Mouse (Mus musculus) liver, embryonic 18 days (tissue): ENCODE results near the gene Plk1. TPM values are rescaled to one million over a fixed set of nuclear protein-coding genes. Genes with fewer than 3 reads are reported as not detected.

Experiments used
- polyA plus RNA-seq: library from polyadenylated mRNA; depleted of rRNA; stranded (reverse); fragments of >200 nt; gene quantifications from 2 replicates; pipeline ENCODE4 v1.2.3, GENCODE M21; 2012; rRNA removed

Plk1 gene
- 24.3 and 26.6 TPM in 2 replicates for polyA plus RNA-seq

GRCm38 (mm10) chr7:122158915-122159902 lies at the start of gene Plk1:
Gene Plk1, plus strand, starts transcription at chr7:122159439.

GRCm38 (mm10) chr7:122132497-122133337 lies 26.5 kb upstream of the Plk1 start, which contains the start of the genes Palb2 and Dctn5:
Gene Palb2, minus strand, starts transcription at chr7:122132985.
Gene Dctn5, plus strand, starts transcription at chr7:122133041.

GRCm38 (mm10) chr7:122186043-122186442 lies 26.8 kb downstream of the Plk1 start, which contains the start of gene Ern2:
Gene Ern2, minus strand, starts transcription at chr7:122186207.

GRCm38 (mm10) chr7:122219315-122219801 lies 60.1 kb downstream of the Plk1 start, which contains the start of gene Chp2:
Gene Chp2, plus strand, starts transcription at chr7:122219496.

Other genes starting within 250 kb of the Plk1 start
- 6.8 and 8.2 TPM in 2 replicates for gene Cog7, start 177.7 kb upstream of the Plk1 start, polyA plus RNA-seq
- 17.7 and 23.9 TPM in 2 replicates for gene Gga2, start 138.2 kb upstream of the Plk1 start, polyA plus RNA-seq
- gene Ubfd1, start 92.3 kb upstream of the Plk1 start, polyA plus RNA-seq, result 11.9 and 12.6 TPM in 2 replicates
- 6.4 and 7.1 TPM in 2 replicates for gene Ears2, start 92.2 kb upstream of the Plk1 start, polyA plus RNA-seq
- 75.8 and 95.0 TPM in 2 replicates for gene Ndufab1, start 57.6 kb upstream of the Plk1 start, polyA plus RNA-seq
- 4.6 and 5.0 TPM in 2 replicates for gene Palb2, start 26.5 kb upstream of the Plk1 start, polyA plus RNA-seq
- gene Dctn5, start 26.4 kb upstream of the Plk1 start, polyA plus RNA-seq, result 37.4 and 37.7 TPM in 2 replicates
- 0.01 TPM in 2 replicates for gene Ern2, start 26.8 kb downstream of the Plk1 start, polyA plus RNA-seq
- 4.4 and 5.4 TPM in 2 replicates for gene Chp2, start 60.1 kb downstream of the Plk1 start, polyA plus RNA-seq
- gene Prkcb, start 129.3 kb downstream of the Plk1 start, polyA plus RNA-seq, result 5.6 and 6.2 TPM in 2 replicates